Mouse (Mus musculus): Measurements from ENCODE around the gene Psd.

Psd gene

DNA sequence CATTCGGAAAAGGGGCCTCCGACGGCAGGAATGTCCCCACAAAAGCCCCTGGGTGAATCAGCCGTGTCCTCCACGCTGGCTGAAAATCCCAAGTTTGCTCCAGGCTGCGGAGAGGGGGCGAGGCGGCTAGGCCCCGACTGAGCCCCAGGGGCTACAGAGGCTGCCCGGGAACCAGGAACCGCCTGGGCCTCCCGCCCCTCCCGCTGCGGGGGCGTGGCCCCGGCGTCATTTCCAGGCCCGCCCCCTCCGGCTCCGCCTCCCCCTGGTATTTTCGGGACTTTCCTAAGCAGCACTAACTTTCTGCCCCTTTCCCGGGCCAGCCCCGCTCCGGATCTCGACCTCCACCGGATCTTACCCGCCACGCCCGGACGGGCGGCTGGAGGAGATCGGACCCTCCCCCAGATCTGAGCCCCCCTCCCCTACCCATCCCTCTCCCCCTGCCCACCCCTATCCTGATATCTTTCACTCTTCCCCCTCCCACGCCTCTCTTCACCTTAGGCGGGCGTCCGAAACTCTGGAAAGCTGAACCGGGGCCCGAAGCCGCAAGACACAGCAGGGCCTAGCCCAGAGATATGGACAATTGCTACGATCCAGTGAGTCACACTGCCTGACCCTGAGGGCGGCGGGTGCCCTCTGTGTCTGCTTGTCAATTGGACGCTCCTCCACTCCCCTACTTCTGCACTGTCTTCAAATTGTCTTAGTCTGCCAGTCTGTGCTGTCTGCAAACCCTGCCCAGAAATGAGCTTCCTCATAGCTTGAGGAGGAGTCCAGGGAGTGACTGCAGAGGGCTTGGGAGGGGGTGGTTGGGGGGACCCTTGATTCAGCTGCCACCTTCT is 21.3 kb downstream of the Psd start:
- DNase-seq (ENCODE audit: low spot score): no peak

DNA sequence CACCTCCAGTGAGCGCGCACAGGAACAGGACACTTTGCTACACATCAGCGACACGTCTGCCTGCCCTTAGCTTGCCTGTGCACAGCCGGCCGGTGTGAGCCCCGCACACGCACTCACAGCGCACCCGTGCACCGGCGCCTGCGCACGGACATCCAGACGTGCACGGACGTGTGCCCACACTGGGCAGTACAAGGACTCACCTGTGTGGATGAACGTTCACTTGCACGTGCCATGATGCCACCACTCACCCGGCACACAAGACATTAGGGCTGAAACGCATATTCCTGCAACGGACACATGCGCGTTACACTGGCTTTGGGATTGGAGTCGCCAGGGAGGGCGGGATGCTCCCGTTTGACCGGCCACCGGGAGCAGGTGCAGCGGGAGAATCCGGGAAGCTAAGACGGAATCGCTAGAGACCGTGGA is 22.0 kb downstream of the Psd start:
- no peak for DNase-seq (ENCODE audit: low spot score)

DNA sequence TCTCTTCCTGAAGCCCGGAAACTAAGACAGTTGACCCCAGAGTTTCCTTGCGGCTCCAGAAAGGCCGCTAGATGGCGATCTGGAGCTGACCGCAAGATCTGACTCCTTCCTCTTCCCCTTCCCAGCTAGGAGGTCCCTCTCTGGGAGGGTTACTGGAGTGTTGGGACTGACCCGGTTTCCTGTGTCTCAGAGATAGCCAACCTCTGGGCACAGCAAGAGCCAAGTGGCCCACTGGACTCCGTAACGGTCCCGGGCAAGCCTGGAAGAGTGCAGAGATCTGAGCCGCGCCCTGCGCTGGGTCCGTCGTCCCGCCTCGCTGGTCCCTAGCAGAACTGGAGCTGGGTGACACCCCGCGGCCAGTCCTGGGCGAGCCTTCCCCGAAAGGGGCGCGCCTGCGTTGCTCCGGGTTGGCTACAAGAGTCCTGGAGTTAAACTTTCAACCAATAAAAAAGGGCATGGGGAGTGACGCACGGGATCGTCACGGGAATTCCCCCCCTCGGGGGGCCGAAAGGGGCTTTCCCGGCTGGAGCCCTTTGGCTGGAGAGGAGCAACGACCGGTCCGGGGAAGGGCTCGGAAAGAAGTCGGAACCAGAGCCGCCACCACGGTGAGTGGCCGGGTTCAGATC is 22.6 kb downstream of the Psd start, which contains the start of gene Nfkb2:
Gene Nfkb2, plus strand, starts transcription at position 105 of the 626 bp plus-strand sequence.
- no peak for DNase-seq (ENCODE audit: low spot score)

DNA sequence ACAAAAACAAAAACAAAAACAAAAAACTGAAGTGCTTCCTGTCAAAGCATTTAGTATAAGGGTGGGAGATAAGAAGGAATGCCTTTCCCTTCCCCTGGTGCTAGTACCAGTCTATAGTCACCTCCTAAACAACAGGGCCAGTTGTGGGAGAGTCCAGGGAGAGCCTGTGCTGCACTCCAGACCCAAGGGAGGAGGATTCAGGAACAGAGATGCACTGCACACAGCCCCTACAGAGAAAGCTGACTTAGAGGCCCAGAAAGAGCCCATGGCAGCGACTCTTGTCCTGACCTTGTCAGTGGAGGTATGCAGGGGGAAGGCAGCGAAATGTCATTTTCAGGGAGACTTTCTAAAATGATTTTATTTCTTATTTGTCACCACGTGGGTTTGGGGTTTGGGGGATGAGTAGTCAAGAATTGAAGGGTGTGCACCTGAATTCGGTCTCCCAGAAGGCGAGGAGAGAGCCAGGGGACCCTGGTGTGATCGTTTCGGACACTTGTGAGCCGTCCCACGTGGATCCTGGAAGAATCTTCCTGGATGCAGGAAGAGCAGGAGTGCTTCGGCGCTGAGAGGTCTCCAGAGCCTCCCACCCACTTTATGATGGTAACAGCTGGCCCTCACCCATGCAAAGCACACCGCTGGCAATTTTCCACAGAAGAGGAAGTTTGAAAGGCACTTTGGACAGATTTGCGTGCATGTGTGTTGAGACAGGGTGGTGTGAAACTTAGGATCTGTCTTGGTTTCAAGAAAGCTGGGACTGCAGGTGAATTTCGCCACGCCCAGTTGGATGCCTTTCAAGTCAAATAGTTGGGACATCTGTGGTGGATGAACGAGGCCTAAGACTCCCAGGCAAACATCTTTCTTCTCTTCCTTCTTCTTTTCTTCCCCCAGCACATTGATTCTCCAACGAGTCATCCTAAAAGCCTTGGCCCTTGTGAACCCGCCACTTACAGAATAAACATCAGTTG is 23.4 kb downstream of the Psd start:
- no peak for DNase-seq (ENCODE audit: low spot score)

DNA sequence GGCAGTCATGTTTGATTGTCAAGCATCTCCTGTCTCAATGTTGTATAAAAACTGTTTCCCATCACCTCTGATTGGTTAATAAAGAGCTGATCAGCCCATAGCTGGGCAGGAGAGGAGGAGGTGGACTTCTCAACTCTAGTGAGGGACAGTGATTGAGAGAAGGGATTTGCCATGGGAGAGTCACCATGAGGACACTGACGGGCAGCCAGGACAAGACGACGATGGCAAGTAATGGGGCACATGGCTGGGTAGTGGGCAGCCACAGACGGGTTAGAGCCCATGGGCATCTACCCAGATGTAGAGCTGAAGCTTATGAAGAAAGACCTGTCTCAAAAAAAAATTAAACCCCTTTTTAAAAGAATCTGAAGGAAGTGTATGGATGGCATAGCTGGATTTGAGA is 24.4 kb downstream of the Psd start:
- no peak for DNase-seq (ENCODE audit: low spot score)

DNA sequence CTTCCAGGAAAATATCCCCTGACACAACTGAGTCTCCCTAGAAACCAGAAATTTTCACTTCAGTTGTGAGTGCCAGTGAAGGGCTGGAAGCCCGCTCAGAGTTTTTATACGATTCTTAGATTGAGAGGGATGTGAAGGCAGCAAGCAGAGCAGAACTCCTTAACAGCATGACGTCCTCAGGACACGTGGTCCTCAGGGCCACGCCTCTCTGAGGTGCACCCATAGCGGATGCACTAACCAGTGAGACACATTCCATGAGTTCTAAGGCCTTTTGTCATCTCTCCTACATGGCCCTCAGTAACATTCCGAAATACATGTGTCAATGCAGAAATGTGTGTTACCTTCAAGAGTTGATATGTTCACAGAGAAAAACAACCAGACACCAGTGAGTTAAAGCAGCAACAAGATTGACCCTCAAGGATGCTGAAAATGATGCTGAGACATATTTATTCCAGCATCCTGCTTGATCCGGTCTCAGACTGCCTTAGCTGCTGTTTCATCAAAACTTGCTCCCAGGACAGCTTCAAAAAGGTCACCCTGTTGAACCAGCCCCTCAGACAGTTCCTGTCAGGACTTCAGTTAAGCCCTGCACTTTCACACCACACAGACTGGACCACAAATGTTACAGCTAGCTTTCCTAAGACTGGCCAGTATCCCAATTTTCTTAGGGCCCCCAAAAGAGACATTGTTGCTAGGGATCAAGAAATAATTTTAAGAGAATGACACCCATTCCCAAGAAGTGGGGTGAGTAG is 26.5 kb downstream of the Psd start:
- DNase-seq (ENCODE audit: low spot score): no peak

DNA sequence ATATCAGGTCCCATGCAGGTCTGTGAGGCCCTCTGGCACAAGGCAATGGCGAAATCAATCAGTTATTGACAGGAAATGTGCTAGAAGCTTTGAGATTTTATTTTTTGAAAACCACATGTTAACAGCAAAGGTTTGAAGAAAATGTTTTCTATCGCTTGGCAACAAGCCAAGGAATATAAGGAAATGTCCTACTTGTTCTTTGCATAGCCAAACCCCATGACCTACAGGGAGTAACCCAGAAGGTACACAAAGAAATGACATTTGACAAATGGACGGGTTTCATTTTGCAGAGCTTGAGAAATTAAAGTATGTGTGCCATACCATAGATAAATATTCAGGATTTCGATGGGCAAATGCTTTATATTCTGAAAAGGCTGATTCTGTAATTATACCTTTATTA is 30.0 kb downstream of the Psd start:
- no peak for DNase-seq (ENCODE audit: low spot score)

DNA sequence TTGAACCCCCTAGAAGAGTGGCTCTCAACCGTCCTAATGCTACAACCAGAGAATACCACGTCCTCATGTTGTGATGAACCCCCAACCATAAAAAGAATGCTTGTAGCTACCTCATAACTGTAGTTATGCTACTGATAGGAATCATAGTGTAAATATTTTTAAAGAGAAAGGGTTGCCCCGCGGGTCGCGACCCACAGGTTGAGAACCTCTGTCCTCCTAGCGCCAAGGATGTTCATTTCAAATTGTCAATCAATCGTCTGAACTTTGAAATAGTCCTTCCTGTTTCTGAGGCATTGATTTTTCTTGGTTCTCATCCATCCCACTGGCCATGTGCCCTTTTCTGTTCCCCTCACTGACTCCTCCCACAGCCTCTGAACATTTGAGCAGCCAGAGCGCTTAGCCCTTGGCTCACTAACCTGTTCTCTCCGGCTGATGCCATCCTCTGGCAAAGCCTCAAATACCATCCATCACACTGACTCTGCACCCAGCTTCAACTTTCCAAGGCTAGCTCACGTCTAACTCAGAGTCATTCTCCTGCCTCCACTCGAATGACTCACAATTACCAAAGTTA is 36.3 kb downstream of the Psd start:
- no peak for DNase-seq (ENCODE audit: low spot score)

DNA sequence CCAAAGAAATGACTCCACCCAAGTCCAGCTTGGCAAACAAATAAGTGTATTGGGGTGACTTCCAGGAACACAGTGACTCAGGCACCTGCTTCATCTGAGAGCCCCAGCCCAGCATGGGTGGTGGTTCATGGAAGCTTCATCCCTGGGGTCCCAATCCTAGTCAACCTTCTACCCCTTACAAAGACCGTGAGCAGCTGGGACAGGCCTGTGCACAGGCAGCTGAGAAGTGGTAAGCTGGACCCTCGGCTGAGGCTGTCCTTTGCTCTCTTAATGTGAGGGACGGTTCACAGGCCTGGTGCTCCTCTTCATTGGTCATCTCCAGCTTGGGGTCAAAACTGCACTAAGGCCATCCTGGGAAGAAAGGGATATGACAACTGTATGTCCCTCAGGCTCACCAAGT is 39.4 kb downstream of the Psd start:
- no peak for DNase-seq (ENCODE audit: low spot score)

DNA sequence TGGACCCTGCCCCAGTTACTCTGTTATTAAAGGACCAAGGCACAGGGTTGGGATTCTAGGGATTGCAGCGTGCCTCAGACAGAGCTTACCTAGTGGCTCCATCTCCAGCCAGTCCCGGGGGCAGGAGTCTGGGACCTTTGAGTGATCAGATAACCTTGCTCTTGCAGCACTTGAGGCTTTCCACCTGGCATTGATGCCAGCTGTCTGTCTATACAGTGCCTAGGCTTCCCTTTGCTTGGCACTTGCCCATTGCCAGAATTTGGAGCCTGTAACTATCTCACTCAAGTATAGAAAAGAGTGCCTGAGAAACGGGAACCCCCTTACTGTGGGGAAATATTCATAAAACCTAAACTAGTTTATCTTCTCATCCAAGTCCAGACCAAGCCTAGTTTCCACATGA is 40.0 kb downstream of the Psd start:
- DNase-seq (ENCODE audit: low spot score): no peak

DNA sequence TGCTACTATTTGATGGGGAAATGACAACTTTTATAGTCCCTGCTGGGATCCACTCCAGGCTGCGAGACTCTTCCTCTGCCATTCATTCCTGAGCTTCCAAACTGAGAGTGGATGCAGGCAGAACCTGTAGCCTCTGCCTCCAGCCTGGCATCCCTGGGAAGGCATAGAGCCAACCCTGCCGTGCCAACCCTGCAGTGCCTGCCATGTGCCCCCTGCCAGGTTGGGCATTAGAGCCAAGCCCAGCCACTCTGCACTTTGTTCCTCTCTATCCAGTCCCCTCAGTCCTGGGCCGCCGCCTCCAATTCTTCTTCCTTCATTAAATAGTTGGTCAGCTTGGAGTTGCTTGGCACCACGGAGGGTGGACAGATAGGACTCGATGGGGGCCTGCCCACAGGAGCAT is 40.9 kb downstream of the Psd start:
- DNase-seq (ENCODE audit: low spot score): no peak

DNA sequence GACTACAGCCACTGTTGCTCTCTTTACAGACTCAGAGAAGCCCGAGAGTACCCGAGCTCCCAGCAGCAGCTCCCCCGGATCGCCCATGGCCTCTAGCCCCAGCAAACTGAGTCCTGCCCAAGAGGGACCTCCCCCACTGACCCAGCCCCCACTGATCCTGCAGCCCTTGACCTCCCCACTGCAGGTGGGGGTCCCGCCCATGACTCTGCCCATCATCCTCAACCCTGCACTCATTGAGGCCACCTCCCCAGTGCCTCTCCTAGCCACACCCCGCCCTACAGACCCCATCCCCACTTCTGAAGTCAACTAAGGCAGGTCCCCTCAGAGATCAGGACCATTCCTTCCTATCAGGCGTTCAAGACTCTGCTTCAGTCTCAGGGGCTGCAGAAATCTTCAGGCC is 41.3 kb downstream of the Psd start:
- DNase-seq (ENCODE audit: low spot score): no peak

DNA sequence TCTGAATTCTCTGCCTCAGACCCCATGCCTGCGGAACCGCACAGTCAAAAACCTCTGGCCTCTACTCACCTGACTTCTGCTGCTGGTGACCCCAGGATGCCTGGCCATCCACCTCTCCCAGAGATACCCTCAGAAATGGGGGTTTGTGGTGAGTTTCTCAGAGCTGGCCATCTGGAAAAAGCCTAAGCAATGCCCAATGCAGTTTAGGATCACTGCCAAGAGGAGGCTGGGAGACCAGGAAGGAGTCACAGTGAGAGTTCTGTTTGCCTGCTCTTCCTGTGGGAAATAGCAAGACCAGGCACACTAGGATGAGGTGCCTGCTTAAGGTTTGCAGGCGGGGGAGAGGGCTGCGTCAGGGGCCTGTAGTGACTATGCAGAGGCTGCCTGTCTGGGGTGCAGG is 42.3 kb downstream of the Psd start:
- no peak for DNase-seq (ENCODE audit: low spot score)

DNA sequence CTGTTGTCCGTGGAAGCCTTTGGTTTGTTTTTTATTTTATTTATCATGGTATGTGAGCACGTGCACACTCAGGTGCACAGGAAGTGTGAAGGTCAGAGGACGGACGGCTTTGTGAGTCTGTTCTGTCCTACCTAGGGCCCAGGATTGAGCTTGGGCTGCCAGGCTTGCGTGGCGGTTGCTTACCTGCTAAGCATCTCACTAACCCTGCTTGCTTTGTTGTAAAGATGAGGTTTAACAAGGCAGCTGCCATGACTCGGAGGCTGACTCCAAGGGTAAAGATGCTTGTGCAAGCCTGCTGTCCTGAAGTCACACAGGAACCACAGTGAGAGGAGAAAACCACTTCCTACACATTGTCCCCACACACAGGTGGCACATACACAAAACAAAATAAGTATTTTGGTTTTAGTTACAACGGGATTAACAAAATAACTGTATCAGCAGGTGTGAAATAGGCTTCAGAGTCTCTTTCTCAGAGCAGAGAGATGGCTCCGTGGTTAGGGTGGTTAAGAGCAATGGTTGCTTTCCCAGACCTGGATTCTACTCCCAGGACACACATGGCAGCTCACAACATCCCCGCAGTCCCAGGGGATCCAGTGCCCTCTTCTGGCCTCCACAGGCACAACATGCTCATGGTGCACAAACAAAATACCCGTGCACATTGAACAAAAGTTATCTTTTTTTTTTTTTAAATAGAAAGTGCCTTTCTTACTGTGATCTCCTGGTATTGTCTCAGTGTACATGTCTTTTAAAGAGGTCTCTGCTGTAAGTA is 44.7 kb downstream of the Psd start:
- DNase-seq (ENCODE audit: low spot score): no peak

DNA sequence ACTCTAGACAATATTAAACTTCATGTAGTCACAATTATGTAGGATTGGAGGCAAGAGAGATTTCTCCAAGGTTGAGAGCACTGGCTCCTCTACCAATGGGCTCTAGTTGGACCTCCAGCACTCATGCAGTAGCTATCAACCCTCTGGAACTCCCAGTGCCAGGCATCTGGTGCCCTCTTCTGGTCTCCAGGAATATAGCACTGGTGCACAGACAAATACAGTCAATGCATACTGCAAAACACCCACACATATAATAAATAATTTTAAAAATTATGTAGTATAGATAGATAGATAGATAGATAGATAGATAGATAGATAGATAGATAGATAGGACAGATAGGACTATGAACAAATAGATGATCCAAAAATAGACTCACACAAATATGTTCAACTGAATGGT is 51.6 kb downstream of the Psd start:
- no peak for DNase-seq (ENCODE audit: low spot score)

DNA sequence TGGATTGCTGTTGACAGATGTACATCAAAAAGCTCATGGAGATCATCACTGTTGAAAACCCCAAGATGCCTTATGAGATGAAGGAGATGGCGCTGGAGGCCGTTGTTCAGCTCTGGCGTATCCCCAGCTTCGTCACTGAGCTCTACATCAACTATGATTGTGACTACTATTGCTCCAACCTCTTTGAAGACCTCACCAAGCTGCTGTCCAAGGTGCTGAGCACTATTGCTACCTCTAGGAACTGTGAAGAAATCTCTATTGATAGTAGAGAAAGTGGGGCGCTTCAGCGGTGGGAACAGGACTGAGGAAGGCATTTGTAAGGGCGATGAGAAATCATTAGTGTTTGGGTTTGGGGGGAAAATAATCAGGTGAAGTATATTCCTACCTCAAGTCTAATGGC is 62.2 kb downstream of the Psd start:
- no peak for DNase-seq (ENCODE audit: low spot score)
